Mouse (Mus musculus): ENCODE measurements around the gene Prkd2. TPM values are rescaled to one million over a fixed set of nuclear protein-coding genes. Genes with fewer than 3 reads are reported as not detected.

Gene Prkd2
- total and polyA plus RNA-seq, 3 experiments, result 9.8 to 39.0 (median 18.0) TPM

DNA sequence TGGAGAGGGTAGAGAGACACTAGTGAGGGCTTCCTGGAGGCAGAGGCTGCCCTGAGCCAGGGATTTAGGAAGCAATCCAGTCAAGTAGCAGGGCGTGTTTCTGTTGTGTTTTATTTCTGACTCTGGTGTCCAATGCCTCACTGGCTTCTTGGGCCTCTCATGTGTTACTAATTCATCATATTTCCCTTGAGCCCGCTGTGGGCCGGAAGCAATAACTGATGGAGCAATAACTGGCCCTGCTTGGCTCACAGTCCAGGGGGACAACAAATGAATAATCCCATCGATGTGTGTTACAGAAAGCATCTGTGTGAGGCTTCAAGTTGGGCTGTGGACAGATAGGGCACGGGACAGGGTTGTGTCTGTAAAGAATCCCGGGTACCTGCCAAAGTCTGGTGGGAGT lies 69.7 kb downstream of the Prkd2 start:
- H3K4me2 ChIP-seq (ENCODE audit: insufficient read depth, low read depth, poor library complexity, severe bottlenecking), result no peak overlapping the region
- H3K4me3 ChIP-seq (replicated peaks in 1 of 3; ENCODE audit: low read depth in 2 of 3, low read length in 2 of 3, poor library complexity in 1 of 3), result no peak overlapping the region
- in situ Hi-C loops (cut with MboI; ENCODE audit: low pct_ligation_motif_present, low pct_unique_long_range_greater_than_20kb, low sequenced_read_pairs) (no loop called here), dilution Hi-C loops (cut with MboI; ENCODE audit: extremely low pct_ligation_motif_present, extremely low pct_unique_long_range_greater_than_20kb, low sequenced_read_pairs) (no loop called here)
- H3K27me3 ChIP-seq (replicated peaks), result no peaks in the 10 kb centered on the region
- H3K27ac ChIP-seq (ENCODE audit: insufficient read depth, low read depth), result no peak overlapping the region
- H3K4me1 ChIP-seq (ENCODE audit: control insufficient read depth in 1 of 2, insufficient read depth in 2 of 2), result peaks cover 12 to 41% of the 10 kb centered on the region in 2 experiments
- TF ChIP-seq E2F4 (IDR thresholded peaks at IDR 0.05; ENCODE audit: insufficient replicate concordance, low read depth, low read length) (no peak), ZC3H11A (IDR thresholded peaks at IDR 0.05; ENCODE audit: low read depth, low read length) (no peak), MAX (IDR thresholded peaks at IDR 0.05; ENCODE audit: low read length) (no peak)
- no peaks in the 10 kb centered on the region for H3K9me3 ChIP-seq (replicated peaks; ENCODE audit: low read length)
- no peak overlapping the region for H3K9ac ChIP-seq (ENCODE audit: insufficient read depth, low read depth)
- no peaks in the 10 kb centered on the region for H3K79me2 ChIP-seq (replicated peaks; ENCODE audit: control insufficient read depth, extremely low read depth, insufficient read depth, poor library complexity, severe bottlenecking)
- H3K36me3 ChIP-seq (replicated peaks in 1 of 2; ENCODE audit: control insufficient read depth in 1 of 2, insufficient read depth in 1 of 2, low read length in 1 of 2), result peaks cover 35 to 78% of the 10 kb centered on the region in 2 experiments
- DNase-seq (ENCODE audit: extremely low read depth), result no peak

DNA sequence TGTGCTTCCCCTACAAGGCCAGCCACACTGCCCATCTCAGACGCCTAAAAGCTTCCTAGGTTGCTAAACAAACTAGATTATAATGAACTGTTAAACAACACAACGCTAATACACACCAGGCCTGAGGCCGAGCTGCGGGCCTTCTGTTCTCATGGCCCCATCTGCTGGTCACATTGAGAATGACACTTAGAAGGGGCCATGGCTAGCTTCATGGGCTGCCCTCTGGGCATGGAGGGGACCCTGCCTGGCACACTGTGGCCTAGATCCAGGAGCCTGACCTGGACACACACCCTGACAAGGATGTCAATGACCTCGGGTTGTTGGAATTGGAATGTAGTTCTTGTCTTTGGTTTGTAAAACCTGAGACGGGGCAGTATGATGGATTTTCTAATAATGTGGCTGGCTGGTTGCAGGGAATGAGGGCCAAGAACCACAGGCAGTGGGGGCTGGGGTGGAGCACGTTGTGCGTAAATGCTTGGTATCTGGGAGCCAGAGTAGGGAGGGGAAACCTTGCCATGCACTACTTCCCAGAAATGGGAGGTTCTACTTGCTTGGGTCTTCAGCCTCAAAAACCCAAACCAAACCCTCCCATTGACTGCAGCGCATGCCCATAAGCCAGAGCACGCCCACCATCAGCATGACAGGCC lies 71.2 kb downstream of the Prkd2 start:
- no peak overlapping the region for H3K27ac ChIP-seq (ENCODE audit: insufficient read depth, low read depth)
- no peaks in the 10 kb centered on the region for H3K79me2 ChIP-seq (replicated peaks; ENCODE audit: control insufficient read depth, extremely low read depth, insufficient read depth, poor library complexity, severe bottlenecking)
- H3K4me1 ChIP-seq (ENCODE audit: control insufficient read depth in 1 of 2, insufficient read depth in 2 of 2), result peaks cover 5 to 35% of the 10 kb centered on the region in 2 experiments
- no peaks in the 10 kb centered on the region for H3K9me3 ChIP-seq (replicated peaks; ENCODE audit: low read length)
- TF ChIP-seq NRF1 (IDR thresholded peaks at IDR 0.05; ENCODE audit: low read depth, low read length) (peak; percentile 34; the same call in 1 of the 2 replicates), NELFE (IDR thresholded peaks at IDR 0.05; ENCODE audit: low read depth, low read length) (0 out of 2 replicates have a peak, but pooled peaks have one; percentile 8), RAD21 (IDR thresholded peaks at IDR 0.05; ENCODE audit: low read depth, low read length) (peak; percentile 92), MAFK (IDR thresholded peaks at IDR 0.05; ENCODE audit: insufficient replicate concordance, low read length) (no peak), USF2 (conservative IDR thresholded peaks at IDR 0.05; ENCODE audit: low read depth, low read length) (no peak), CTCF (conservative IDR thresholded peaks at IDR 0.05 in 1 of 2, IDR thresholded peaks at IDR 0.05 in 1 of 2; ENCODE audit: low read depth in 2 of 2, low read length in 2 of 2) (peak; percentile 70 to 96), ZMIZ1 (IDR thresholded peaks at IDR 0.05; ENCODE audit: low read depth, low read length) (peak; percentile 26; the same call in 1 of the 2 replicates), SMC3 (IDR thresholded peaks at IDR 0.05; ENCODE audit: low read depth, low read length) (peak; percentile 89), BHLHE40 (IDR thresholded peaks at IDR 0.05; ENCODE audit: low read depth, low read length) (no peak), MXI1 (IDR thresholded peaks at IDR 0.05; ENCODE audit: low read depth, low read length) (no peak)
- no peaks in the 10 kb centered on the region for H3K27me3 ChIP-seq (replicated peaks)
- peaks cover 46 to 89% of the 10 kb centered on the region in 2 experiments for H3K36me3 ChIP-seq (replicated peaks in 1 of 2; ENCODE audit: control insufficient read depth in 1 of 2, insufficient read depth in 1 of 2, low read length in 1 of 2)
- DNase-seq (ENCODE audit: extremely low read depth), result peak; percentile 76
- dilution Hi-C loops (cut with MboI; ENCODE audit: extremely low pct_ligation_motif_present, extremely low pct_unique_long_range_greater_than_20kb, low sequenced_read_pairs) (no loop called here), in situ Hi-C loops (cut with MboI; ENCODE audit: low pct_ligation_motif_present, low pct_unique_long_range_greater_than_20kb, low sequenced_read_pairs) (no loop called here)
- H3K4me3 ChIP-seq (replicated peaks in 1 of 3; ENCODE audit: low read depth in 2 of 3, low read length in 2 of 3, poor library complexity in 1 of 3), result no peak overlapping the region
- H3K4me2 ChIP-seq (ENCODE audit: insufficient read depth, low read depth, poor library complexity, severe bottlenecking), result no peak overlapping the region
- H3K9ac ChIP-seq (ENCODE audit: insufficient read depth, low read depth), result no peak overlapping the region
